Mouse (Mus musculus) frontal cortex, adult 2 months (tissue): ENCODE data around the gene Tmem89. TPM values are rescaled to one million over a fixed set of nuclear protein-coding genes. Genes with fewer than 3 reads are reported as not detected.

Experiments used
- DNase-seq, 2 experiments: peaks; one replicate each; pipeline ENCODE4 v3.0.0; 2022; ENCODE audit warnings: low spot score in 1 of 2; ENCODE audit errors: extremely low spot score in 1 of 2
- polyA plus RNA-seq: library from polyadenylated mRNA; depleted of rRNA; stranded (reverse); fragments of >200 nt; gene quantifications from 2 replicates; pipeline ENCODE4 v1.2.3, GENCODE M21; 2012; rRNA removed

Tmem89 gene
- 0.50 TPM in 2 replicates for polyA plus RNA-seq

DNA sequence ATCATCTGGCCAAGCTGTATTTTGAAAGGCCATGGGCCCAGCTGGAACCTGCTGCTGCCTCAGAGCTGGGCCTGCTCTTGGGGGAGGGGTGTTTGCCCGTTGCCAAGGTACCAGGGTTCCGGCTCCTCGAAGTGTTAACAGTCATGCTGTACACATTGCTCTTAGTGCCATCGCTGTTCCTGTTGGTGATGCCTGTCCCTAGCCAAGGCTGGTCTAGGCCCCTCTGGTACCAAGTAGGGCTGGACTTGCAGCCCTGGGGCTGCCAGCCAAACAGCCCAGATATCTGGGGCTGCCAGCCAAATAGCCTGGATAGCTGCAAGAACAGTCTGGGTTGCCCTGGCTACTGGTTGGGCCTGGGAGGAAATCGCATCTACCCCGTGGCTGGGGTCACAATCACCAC, at the start of gene Tmem89:
Tmem89 (plus strand) TSS at position 129 of the 400 bp plus-strand sequence.
- DNase-seq, result peak; percentile 51 to 55

DNA sequence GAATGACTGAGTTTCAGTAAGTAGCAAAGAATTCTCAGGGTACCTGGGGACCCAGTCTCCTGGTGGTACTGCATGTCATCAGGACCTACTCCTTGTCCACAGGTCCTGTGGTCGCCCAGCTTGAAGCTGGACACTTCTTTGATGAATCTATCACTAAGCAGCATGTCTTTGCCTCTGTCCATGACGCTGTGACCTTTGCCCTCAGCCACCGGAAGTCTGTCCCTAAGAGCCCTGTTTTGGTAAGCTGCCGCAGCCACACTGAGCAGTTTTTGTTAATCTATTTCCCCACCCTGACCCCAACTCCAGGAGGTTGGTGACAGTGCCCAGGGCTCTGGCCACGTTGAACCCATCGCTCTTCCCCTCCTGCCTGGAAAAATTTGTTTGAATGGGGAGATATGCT, 2.1 kb upstream of the Tmem89 start:
- no peak for DNase-seq

DNA sequence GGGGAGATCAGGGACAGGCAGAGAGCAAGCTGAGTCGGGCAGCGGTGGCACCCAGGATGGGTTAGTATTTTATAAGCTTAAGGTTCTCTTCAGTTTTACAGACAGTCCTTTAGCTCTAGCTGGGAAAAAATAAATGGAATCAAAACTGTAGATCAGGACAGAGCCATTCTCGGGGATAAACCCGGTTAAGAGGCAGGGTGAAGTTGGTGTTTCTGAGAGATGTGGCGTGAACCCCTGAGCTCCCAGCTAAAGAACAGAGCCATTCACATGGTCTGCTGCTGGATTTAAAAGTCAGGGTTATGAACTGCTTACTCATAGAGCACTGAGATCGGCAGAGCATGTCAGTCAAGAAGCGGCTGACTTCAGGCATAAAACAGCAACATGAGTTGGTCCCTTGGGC, 1.3 kb upstream of the Tmem89 start:
- DNase-seq, result no peak

DNA sequence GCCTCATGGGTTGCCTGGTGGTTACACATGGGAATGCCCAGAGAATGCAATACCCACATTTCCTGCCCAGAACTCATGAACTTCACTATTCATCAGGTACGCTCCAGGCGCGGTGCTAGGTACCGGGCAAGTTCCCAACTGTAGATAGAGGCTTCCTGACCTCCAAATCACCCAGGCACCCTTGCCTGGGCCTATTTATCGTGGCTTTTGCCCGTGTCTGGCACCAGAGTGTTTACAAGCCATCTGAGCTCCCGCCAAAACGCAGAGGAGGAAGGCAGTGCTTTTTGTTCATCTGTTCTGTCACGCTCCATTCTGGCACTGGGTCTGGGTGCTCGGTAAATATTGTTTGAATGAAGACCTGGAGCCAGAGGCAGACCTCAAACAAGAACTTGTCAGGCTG, 798 bp upstream of the Tmem89 start:
- DNase-seq, result no peak

DNA sequence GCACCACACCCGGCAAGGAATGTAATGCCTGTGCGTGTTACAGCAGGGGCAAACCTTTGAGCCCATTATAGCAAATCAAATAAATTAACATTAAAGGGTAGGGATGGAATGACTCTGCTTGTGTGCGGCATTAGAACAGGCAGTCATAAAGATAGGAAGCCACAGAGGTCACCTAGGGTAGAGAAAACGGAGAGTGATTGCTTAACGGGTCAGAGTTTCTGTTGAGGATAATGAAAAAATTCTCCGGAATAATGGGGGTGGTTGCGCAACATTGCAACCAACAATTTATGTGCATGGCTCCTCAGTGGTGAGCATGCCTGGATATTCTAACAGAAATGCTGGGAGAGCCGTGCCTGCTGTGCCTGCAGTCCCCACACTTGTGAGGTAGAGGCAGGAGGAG, 11.5 kb downstream of the Tmem89 start:
- no peak for DNase-seq

DNA sequence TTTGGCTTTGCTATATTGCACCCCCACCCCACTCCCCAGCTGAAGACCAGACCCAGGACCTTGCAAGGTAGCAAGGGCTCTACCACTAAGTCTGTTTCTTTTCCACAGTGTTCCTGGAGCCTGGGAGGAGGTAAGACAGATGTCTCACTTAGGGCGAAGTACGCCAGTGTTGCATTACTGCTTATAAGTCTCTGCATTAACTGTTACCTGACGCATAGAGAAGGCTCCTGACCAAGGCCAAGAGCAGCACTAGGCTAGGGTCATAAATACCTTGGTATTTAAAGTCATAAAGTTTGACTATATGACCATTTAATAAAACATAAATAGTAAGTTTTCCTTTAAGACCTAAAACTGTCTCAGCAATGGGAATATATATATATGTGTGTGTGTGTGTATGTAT, 14.0 kb downstream of the Tmem89 start:
- no peak for DNase-seq

DNA sequence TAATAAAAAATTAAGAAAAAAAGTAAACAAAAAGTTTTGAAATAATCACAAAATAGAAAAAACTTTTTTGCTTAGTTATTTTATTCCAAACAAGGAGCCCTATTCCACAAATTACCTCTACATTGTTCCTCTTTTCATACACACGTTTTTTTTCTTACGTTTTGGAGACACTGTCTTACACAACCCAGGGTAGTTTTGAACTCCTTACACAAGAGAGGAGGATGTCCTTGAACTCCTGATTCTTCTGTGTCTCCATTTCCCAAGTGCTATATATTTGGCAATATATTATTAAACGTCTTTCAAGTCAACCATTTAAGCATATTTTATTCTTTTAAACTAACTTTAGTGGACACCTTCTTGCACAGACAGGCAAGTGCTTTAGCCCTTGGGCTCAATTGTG, 21.6 kb downstream of the Tmem89 start:
- DNase-seq, result no peak

DNA sequence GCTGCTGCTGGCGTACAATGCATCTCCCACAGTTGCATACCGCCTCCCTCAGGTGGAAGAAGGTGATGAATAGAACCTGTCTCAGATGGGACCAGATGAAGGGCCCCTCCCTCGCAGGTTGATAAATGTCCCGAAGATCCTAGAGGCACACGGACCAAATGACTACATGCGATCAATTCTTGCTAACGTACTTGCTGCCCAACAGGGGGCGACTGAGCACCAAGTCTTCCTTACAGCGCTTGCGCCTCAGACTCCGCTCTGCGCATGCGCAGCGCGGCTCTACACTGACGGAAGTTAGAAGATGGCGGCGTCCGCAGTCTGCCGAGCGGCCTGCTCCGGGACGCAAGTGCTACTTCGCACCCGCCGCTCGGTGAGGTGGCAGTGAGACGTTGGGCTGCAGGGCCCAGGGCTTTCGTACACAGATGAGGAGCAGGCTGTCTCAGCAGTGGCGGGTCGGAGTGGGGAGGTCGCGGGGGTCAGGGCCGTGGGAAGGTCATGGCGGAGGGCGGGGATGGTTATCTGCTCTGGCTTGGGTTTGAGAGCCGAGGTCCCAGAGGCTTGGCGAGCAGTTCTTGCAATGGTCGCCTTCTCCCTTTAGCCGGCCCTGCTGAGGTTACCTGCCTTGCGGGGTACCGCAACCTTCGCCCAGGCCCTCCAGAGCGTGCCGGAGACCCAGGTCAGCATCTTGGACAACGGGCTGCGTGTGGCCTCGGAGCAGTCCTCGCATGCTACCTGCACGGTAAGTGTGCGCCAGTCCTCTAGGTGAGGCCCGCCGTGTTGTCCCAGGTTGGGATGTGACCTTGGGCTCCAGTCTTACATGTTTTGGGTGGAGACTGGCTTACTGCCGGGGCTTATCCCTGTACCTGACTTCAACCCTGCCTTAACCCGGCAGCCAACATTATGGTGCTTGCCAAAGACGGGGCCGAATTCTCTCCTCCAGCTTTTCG, 22.3 kb downstream of the Tmem89 start, which contains the start of gene Uqcrc1:
Uqcrc1 (plus strand) TSS at position 216 of the 947 bp plus-strand sequence.
- peak; percentile 85 to 97 for DNase-seq

DNA sequence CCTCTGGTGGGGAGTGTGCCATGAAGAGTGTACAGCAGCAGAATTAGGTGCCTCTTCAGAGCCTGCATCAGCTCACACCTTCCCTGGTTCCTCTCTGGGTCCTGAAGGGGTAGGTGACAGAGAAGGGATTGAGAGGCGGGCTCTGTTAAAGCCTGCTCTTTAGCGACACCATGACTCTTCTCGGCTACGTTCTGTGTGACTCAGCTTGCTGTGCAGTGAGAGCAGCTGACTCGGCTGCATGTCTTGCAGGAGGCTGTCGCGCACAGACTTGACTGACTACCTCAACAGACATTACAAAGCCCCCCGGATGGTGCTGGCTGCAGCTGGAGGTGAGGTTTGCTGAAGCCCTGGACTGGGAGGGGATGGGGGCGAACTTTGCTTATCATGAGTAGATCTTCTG, 30.7 kb downstream of the Tmem89 start:
- peak in 1 of 2 experiments; percentile 41 for DNase-seq

DNA sequence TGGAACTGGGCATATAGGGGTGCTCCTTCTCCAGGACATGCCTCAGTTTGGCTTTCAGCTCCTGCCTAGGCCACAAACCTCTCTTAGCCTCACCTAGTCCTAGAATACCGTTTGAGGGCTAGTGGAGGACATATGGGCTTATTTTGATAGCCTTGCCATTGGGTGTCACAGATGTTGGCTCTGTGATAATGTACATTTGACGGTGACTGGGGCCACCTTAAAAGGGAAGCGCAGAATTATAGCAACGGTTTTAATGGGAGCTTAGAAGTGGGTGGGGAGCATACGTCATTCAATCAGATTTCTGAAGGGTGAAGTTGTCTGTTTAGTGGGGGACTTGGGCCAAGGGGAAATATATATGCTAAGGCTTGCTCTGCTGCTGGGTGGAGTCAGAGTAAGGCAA, 31.2 kb downstream of the Tmem89 start:
- DNase-seq, result no peak

DNA sequence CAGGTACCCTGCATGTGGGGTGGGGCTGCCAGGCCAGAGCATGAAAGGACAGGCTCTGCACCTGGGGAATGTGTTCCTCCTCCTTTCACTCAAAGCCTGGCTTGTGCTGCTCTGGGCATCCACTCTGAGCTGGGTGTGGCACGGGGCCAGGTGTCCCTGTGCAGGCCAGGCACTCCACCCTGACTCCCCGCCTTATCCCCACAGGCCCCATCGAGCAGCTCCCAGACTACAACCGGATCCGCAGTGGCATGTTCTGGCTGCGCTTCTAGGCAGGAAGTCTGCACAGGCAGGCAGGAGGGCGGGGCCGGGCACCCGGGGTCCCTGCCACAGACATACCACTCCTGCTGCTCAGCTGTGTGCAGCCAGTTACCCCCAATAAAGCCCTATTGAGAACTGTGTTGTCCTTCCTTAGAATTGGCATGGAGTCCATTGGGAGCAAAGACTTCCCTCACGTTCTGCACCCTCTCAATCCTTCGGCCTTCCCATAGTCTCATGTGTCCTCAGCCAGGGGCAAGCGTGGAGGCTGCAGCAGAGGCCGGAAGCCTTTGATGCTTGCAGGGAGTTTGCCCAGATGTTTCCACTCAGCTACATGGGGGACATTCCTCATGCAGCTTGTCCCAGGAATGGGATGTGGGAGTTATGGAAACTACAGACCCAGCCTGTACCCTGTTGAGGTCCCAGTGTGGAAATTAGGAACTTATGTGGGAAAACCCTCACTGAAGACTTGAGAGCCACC, 35.0 kb downstream of the Tmem89 start:
- DNase-seq, result no peak

DNA sequence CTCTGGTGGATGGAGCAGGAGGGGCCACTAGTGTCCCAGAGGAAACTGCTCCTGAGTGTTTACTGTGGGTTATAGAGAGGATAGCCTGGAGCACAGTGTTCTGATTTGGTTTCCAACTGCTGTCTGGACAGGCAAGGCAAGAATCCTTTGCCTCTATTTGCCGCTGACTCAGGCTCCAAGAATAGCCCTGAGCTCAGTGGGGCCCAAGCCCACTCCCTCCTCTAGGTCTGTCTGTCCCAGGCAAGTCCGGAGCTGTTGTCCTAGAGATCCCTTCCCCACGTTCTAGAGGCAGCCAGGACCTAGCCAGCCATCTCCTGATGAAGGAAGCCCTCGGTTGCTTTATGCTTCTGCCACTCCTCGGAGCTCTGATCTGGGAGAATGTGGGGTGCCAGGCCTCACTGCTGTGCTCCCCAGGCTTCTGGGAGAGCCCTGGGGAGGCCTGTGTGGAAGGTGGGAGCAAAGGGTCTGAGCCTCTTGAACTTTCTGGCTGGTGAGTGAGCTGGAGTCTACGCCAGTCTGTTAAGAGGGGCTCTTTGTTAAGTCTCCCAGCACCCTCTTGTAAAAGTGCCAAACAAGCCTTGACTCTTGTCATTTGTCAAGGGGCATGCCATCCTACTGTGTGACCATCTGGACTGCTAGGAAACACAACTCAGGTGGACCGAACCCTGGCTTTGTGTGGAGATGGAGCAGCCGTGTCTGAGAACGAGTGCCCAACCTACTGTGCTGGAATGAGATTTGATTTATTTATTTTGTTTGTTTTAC, 35.7 kb downstream of the Tmem89 start:
- DNase-seq, result no peak

DNA sequence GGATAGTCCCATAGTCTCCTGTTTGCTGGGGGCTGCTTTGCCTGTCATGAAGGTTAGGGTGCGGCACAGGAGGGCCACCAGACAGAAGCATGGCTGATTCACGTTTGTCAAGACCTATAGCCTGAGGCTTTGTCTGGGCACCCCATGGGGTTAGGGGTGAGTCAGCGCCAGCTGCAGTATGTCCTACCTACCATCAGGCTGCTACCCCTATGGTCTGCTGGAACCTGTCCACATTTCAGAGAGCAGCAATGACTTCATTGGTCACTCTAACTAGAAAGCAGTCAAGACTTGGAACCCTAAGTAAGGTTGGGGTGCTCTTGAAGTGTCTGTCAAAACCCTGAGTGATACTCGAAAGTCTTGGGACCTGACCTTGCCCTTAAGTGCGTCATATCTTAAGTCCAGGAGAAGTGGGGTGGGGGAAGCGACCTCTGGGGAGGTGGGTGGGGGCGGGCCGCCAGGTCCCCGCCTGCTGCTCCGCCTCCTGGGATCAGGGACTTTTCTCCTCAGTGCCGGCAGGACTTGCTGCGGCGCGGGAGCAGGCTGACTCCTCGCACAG, 38.7 kb downstream of the Tmem89 start, which contains the start of gene Col7a1:
Col7a1 (plus strand) TSS at position 506 of the 556 bp plus-strand sequence.
- DNase-seq, result no peak

DNA sequence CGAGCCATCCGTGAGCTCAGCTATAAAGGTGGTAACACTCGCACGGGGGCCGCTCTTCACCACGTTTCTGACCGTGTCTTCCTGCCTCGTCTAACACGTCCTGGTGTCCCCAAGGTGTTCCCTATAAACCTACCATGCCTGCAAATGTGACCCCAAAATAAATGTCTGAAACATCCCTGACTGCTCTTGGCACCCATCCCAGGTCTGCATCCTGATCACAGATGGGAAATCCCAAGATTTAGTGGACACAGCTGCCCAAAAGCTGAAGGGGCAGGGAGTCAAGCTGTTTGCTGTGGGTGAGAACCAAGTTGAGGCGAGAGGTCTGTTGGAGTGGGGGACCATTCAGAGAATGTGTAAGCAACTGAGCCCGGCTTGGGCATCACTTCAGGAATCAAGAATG, 40.8 kb downstream of the Tmem89 start:
- no peak for DNase-seq

DNA sequence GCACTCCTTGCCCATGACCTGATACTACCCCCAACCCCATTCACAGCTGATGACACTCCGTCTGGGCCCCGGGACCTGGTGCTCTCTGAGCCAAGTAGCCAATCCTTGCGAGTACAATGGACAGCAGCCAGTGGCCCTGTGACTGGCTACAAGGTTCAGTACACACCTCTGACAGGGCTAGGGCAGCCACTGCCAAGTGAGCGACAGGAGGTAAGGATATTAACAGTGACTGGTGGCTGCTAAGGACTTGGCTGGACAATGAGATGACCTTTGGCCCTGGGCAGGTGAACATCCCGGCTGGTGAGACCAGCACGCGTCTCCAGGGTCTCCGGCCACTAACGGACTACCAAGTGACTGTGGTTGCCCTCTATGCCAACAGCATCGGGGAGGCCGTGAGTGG, 41.4 kb downstream of the Tmem89 start:
- DNase-seq, result no peak

DNA sequence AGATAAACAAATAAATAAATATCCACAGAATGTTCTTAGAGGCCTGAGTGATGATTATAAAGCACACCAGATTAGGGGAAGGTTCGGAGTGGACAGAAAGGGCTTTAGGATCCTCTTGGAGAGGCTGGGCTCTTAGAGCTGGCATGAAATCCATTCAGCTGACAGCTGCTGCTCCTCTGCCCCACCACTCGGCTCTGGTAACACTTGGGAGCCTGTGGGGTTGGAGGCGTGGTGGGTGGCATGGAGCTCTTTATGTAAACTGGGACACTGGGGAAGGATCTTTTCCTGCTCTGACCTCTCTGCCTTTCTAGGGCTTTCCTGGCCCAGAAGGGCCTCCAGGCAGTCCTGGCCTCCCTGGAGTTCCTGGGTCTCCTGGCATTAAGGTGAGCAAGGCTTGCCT, 49.2 kb downstream of the Tmem89 start:
- no peak for DNase-seq

DNA sequence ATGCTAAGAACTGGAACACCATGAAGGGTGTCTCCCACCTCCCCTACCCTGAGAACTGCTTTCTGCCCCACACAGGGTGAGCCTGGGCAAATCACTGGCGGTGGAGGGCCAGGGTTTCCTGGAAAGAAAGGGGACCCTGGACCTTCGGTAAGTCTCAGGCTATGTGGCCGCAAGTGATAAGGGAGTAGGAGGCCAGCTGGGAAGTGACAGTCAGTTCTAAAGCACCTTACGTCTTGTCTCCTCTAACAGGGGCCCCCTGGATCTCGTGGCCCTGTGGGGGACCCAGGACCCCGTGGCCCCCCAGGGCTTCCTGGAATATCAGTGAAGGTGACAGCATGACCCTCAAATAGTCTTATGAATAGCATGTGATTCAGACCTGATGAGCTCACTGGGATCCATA, 49.9 kb downstream of the Tmem89 start:
- no peak for DNase-seq
